Mouse (Mus musculus) layer of hippocampus, adult 8-10 months (tissue): ENCODE results near the gene Miga1. TPM values are rescaled to one million over a fixed set of nuclear protein-coding genes. Genes with fewer than 3 reads are reported as not detected.
A peak's percentile ranks its signal among the peaks of the same experiment; 100 is the strongest.

ENCODE experiments used
- DNase-seq, 2 experiments: peaks; one replicate each; pipeline ENCODE4 v3.0.0; 2022; ENCODE audit warnings: low spot score in 2 of 2
- total RNA-seq, 4 experiments: library from RNA; stranded (reverse); gene quantifications; 2 replicates each; pipeline ENCODE4 v1.2.4; 2022

Miga1 gene
- total RNA-seq, result 10 to 100 TPM; 75.1 to 84.2 (median 76.2) TPM

GRCm38 (mm10) chr3:152339862-152340557, at the start of gene Miga1:
Gene Miga1 (minus strand): TSS chr3:152340407.
- DNase-seq, result peak; percentile 76 to 81

GRCm38 (mm10) chr3:152384106-152384505, 43.9 kb upstream of the Miga1 start:
- no peak for DNase-seq

GRCm38 (mm10) chr3:152376063-152376462, 35.9 kb upstream of the Miga1 start:
- no peak for DNase-seq

GRCm38 (mm10) chr3:152364181-152364580, 24.0 kb upstream of the Miga1 start:
- DNase-seq, result no peak

GRCm38 (mm10) chr3:152359151-152359550, 18.9 kb upstream of the Miga1 start:
- DNase-seq, result no peak

GRCm38 (mm10) chr3:152356751-152357150, 16.5 kb upstream of the Miga1 start:
- no peak for DNase-seq

- no peak for DNase-seq
These were observed 15.2 kb upstream of the Miga1 start for GRCm38 (mm10) chr3:152355361-152355760.

GRCm38 (mm10) chr3:152353434-152354177, 13.4 kb upstream of the Miga1 start:
- DNase-seq, result no peak

- no peak for DNase-seq
These were observed 12.1 kb upstream of the Miga1 start for GRCm38 (mm10) chr3:152352289-152352688.

GRCm38 (mm10) chr3:152350966-152351365, 10.8 kb upstream of the Miga1 start:
- DNase-seq, result no peak

- no peak for DNase-seq
These were observed 10.2 kb upstream of the Miga1 start for GRCm38 (mm10) chr3:152350431-152350830.

GRCm38 (mm10) chr3:152348011-152348830, 8.0 kb upstream of the Miga1 start:
- no peak for DNase-seq

GRCm38 (mm10) chr3:152347227-152347626, 7.0 kb upstream of the Miga1 start:
- no peak for DNase-seq

- peak in 1 of 2 experiments; percentile 25 for DNase-seq
These were observed 6.5 kb upstream of the Miga1 start for GRCm38 (mm10) chr3:152346633-152347141.

- DNase-seq, result peak; percentile 87 to 90
These were observed 5.8 kb upstream of the Miga1 start, which contains the start of gene Usp33 for GRCm38 (mm10) chr3:152345732-152346632. Gene Usp33 (plus strand): TSS chr3:152346478.

GRCm38 (mm10) chr3:152342961-152343517, 2.8 kb upstream of the Miga1 start:
- no peak for DNase-seq

GRCm38 (mm10) chr3:152336085-152336484, 4.1 kb downstream of the Miga1 start:
- no peak for DNase-seq

GRCm38 (mm10) chr3:152333641-152334040, 6.6 kb downstream of the Miga1 start:
- no peak for DNase-seq

- no peak for DNase-seq
These were observed 7.5 kb downstream of the Miga1 start for GRCm38 (mm10) chr3:152332545-152333300.
